Mouse (Mus musculus) cerebellum, postnatal 36 days (tissue): Measurements from ENCODE around the gene Rai1.

Experiments
- DNase-seq, 2 experiments: peaks; one replicate each; pipeline ENCODE4 v3.0.0; 2021 to 2022; ENCODE audit warnings: mixed read lengths in 2 of 2

Rai1 gene

DNA sequence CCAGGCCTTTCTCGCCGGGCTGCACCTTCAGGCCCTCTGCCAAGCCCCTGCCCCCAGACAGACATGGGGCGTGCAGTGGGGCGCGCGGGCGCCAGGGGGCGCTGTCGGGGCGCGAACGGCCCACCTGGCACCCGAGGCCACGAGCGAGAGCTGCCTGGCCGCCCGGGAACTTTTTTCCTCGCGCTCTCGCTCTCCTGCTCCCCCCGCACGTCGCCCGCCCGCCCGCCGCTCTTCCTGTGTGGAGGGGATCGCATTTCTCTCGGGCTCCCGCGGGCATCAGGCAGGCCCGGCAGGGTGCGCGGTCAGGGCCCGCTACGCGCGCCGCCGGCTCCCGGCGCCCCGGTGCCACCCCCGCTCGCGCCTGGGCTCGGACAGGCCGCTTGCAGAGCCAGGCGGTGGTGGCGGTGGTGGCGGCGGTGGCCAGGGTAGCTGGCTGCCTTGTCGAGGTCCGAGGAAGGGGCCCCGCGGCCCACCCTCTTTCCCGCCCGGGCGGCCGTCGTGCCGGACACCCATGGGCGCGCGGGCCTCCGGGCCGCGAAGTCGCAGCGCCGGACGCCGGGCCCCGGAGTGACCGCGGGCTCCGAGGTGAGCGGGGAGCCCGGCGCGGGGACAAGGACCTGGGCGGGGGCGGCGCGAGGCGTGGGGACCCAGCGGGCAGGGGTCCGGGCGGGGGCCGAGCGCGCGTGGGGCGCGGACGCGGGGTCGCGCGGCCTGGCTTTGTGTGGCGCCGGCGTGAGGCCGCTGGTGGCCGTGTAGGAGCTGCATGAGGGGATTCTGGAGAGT lies at the start of gene Rai1:
Gene Rai1 (plus strand): TSS at position 204 of the 783 bp plus-strand sequence.
- peak; percentile 97 for DNase-seq

DNA sequence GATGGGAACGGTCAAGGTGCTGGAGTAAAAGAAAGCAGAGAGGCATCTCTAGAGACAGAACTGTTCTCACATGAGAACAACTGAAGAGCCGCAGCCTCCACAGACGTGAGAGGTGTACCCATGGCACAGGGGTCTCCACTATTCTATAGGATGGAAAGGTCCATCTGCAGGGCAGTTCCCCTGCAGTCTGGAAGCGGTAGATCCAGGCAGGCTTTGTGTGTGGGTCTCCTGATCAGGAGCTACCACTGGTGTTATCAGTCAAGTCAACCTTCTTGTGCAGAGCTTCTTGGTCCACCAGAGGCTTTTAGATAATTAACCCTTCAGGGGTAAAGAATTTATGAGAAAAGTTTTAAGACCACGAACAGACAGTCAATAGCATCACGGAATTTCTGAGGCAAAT lies 48.3 kb upstream of the Rai1 start:
- DNase-seq = no peak

DNA sequence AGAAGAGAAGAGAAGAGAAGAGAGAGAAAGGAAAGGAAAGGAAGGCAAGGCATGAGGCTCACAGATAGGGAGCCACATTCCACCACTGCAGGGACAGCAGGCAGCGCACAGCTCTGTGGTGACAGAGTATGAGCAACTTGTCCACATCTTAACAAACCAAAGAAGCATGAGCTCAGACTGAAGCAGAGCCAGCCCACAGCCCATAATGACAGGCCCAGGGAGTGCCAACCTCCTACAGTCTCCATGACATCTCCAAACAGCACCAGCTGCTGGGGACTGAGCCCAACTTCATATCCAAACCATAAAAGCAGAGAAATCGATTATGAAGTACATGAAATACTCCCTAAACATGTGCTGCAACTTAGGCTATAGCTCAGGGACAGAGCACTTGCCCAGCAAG lies 46.8 kb upstream of the Rai1 start:
- no peak for DNase-seq

DNA sequence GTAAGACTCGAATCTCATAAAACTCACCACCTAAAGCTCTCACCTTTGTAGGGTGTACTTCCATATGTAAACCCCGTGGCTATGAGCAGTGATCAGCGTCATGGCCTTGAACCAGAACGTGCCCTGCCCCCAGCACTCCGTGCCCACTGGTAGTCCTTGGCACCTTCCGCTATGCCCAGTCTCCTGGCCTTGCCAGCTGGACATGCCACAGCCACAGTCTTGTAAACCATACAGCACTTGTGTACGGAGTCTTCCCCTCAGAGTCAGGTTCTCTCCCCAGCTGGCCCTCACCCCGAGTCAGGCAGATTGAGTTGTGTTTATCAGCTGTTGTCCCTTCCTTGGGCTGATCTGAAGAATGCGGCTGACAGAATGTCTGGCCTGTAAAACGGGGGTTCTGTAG lies 46.4 kb upstream of the Rai1 start:
- no peak for DNase-seq

DNA sequence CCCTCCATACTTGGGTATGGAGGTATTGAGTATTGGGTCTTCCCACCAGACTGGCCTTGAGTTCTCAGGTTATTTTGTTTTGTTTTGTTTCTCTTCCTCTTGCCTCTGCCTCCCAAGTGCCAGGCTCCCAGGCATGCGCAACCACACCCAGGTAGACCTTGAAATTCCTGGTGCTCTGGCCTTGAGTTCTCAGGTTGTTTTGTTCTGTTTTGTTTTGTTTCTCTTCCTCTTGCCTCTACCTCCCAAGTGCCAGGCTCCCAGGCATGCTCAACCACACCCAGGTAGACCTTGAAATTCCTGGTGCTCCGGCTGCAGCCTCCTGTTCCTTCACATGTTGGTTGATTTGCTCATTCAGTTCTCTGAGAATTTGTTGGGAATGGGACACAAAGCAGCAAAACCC lies 44.8 kb upstream of the Rai1 start:
- no peak for DNase-seq

DNA sequence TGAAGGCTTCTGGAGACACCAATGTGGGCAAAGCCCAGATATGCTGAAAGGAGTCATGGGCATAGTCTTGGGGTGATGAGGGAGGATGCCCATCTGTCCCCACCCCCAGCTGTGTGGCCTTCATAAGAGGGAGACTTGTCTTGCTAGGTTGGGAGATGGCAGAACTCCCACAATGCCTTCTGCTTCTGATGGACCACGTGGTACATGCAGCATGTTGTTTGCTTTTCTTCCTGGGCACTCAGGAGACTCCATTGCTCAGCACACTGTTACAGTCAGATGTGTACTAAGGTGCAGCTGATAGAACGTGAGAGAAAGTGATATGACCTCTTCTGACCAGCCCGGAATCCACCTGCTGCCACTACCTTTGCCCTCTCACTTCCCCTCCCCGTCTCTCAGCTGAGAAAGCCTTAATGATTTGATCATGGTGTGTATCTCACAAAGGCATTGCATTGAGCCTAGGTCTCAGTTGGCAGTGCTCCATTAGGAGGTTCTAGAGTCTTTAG lies 43.3 kb upstream of the Rai1 start:
- DNase-seq = no peak

DNA sequence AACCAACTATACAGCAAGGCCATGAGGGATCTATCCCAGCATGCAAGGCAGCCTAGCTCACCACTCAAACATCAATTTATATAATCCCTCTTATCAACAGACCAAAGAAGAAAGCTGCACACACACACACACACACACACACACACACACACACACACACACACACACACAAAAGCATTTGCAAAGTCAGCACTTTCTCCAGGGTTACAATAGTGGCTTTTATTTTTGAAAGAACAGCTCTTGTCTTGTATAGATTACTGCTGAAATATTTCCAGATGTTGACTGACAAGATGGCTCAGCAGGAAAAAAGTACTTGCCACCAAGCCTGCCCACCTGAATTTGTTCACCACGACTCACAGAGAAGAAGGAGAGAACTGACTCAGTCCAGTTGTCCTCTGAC lies 39.5 kb upstream of the Rai1 start:
- DNase-seq = no peak

DNA sequence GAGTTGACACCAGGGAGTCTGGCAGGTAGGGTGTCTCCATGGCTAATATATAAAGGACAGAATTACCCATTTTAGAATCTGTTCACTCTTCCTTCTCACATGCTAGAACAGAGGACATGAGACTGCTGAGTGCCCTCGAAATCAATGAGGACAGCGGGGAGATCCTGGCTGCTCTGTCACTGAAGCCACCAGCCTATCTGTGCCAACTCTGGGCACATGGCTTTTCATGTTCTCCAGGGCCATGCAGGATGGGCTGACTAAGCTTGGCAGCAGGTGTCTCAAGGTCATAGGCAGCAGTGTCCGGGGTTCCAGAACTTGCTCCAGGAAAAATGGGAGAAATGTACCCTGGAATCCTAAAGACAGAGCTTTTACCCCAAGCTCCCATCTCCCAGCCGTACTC lies 37.2 kb upstream of the Rai1 start:
- no peak for DNase-seq

DNA sequence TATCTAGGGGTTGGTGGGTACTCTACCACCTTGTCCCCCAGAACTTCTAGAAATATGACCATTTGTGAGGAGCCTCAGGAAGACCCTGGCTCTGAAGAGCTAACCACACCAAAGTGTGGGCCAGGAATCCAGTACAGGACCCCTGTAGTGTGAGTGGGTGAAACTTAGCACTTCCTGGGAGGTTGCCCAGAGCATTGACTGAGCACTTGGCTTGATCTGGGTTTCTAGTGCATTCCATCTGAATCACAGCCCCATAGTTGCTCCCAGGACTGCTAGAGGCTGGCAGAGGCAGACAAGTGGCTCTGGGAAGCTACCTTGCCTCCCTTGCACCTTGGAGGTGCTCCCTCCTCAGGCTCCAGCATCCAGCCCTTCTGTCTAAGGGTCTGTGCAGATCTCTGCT lies 36.2 kb upstream of the Rai1 start:
- DNase-seq = no peak

DNA sequence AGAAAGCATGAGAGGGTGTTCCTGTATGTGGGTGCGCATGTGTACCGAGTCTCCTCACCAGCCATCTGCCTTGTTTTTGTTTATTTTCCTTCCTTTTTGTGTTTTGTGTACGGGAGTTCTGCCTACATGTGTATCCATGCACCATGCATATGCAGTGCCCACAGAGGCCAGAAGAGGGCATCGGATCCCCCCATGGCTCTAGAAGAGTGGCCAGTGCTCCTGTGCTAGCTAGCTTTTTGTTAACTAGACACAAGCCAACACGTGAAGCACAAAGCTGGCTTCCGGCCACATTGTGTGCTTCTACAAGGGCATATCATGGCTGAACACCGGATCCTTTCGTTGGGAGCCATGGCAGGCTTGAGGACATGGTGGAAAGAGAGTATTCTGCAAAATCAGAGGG lies 34.2 kb upstream of the Rai1 start:
- DNase-seq = peak; percentile 51 to 56

DNA sequence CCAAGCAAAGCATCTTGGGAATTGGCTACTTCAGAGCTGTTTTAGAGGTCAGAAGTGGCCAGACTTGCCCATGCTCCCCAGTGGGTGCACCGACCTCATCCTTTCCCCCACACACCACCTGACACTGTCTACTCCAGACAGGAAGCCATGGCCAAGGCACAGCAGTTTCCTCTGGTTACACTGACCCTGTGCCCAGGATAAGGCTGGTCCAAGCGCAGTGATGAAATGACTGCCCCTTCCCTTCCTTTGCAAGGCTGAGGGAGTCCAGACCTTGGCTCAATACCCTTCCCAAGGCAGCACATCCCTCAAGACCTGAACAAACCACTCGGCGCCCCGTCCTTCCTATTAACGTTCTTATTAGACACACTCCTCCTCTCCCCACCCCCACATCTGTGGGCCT lies 33.6 kb upstream of the Rai1 start:
- DNase-seq = no peak

DNA sequence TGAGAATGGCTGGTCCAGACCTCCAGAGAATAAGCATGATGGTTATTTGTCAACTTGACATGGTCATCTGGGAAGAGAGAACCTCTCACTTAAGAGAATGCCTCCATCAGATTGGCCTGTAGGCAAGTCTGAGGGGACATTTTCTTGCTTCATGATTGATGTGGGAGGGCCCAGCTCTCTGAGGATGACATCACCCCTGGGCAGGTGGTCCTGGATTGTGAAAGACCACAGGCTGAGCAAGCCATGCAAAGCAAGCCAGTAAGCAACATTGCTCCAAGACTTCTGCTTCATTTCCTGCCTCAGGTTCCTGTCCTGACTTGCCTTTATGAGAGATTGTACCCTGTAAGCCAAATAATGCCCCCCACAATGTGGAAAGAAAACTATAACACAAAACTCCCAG lies 31.7 kb upstream of the Rai1 start:
- no peak for DNase-seq

DNA sequence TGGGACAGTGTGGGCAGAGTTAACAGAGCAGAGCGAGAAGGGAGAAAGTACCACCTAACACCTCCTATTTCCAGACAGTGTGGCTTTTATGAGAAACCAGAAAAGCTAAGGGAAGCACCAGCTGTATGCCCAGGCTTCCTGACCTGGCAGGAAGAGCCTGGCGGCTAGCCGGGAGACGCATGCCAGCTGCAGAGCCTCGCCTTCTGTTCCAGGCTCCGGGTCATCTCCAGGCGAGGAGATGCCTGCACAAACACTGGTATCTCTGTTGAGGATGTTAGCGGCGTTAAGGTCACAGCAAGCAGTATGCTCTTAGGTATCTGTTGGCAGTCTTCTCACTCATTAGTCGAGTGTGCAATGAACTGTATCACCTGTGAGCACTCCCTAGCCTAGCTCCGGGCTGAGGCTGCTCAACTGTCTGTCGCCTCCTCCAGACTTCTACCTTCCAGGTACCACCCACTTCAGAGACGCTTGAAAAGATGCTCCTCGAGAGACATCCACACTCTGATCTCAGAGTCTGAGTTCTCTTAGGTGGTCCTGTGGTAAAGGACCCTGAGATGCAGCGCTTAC lies 30.8 kb upstream of the Rai1 start:
- DNase-seq = peak; percentile 62 to 79

DNA sequence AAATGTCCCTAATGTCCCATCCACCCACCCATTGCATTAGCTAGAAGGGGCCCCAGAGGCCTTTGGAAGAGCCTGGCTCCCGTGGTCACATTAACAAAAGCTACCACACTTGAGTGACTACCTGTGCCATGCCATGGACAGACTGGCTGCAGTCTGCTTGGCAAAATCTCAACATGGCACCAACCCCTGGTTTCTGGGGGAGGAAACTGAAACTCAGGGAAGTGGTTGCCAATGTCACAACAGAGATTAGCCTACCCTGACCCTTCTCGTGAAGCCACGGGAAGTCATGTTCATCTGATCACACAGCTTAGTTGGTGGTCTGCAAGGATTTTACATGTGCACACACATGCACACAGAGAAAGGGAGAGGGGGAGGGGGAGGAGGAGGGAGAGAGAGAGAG lies 28.6 kb upstream of the Rai1 start:
- no peak for DNase-seq

DNA sequence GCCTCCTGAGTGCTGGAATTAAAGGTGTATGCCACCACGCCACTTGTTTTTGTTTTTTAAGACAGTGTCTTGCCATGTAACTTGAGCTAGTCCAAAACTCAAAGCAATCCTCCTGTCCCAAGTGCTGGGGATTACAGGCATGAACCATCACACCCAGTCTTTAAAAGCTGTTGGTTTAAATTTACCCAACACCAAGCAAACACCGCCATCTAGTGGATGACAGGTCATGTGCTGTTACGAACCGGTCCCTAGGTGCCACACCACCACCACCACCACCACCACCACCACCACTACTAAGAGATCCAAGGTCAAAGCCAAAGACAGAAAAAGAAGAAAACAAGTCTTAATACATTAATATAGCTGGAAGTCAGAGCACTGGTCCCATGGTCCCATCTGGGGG lies 28.0 kb upstream of the Rai1 start:
- peak; percentile 74 to 87 for DNase-seq

DNA sequence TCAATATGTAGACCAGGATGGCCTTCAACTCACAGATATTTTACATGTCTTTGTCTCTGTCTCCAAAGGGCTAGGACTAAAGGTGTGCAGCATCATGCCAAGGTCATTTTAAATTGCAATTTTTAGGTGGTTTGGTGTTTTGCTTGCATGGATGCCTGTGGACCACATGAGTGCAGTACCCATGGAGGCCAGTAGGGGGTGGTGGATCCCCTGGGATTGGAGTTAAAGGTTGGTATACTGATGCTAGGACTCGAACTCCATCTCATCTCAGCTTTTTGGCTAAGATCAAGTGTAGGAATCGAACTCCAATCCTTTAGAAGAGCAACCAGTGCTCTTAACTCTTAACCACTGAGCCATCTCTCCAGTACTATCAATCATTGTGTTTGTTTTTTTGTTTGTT lies 20.2 kb upstream of the Rai1 start:
- DNase-seq = peak; percentile 44 to 47

DNA sequence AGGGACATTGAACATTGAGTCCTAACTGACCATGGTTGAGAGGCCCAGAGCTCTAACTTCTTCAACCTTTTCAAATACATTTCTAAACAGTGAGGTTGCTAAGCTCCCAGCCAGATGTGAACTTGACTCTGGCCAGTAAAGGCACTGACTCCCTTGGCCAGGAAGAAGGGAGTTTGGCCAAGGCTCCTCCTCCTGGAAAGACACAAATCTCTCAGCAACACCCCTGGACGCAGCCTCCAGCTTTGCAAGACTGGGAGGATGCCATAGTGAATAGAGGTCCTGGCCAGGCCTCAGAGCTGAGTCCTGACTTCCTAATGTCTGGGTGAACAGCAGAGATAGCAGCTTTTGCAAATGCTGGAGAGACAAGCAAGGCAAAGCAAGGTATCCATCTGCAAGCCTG lies 18.1 kb upstream of the Rai1 start:
- DNase-seq = no peak

DNA sequence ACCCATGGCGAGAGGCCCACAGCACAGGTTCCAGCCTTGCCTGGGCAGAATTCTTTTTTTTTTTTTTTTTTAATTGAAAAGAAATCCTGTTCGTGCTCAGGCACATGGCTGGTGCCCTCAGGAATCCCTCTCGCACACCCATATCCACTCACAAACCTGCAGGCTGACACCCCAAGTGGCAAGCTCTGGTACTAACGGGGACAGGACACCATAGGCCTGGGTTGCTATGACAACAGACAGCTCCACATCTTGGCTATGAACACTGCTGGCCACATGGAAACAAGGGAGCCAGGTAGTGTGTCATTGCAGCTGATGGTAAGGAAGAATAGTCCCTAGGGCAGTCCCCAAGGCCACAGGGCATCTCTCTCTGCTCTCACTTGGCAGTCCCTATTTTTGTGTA lies 15.9 kb upstream of the Rai1 start:
- peak in 1 of 2 experiments; percentile 55 for DNase-seq

DNA sequence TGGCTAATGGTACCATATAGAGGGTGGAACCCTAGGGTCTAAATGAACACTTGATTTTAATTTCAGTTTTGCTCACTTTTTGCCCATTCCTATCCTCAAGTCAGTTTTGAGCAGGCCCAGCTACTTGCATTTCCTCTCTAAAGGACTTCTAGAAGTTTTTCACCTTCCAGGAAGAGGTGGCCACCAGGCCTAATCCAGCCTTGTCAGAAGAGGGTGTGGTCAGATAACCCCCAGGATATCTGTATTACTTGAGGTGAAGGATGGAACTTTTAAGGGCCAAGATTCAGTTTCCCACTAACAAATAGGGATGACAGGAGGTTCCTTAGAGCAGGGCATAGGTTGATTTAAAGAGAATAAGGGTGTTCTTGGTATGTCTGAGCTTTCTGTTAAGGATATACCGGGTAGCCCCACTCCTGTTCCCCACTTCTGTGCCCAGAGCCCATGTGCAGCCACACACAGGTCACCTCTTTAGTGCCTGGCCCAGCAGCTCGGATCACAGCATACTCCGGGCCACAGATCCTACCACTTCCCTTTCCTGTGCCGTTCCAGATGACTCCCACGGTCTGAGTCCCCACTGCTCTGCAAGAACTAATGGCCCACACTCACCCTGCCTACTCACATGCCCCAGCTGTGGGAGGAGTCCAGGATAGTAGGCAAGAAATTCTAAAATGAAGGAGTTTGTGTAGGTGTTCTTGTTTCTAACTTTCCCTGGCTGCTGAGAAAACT lies 14.0 kb upstream of the Rai1 start:
- no peak for DNase-seq

DNA sequence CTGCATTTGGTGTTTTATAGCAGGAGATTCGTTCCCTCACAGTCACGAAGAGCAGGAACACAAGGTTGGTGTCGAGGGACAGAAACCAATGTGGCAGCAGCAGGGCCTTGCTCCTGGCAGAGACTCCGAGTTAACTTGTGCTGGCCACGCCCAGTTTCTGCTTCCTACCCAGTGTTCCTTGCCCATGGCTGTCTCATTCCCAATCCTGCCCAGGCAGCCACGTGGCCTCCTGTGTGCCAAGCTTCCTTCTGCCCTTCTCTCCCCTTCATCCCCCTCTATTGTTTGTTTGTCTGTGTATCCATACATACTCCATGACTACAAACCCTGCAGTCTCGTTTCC lies 13.4 kb upstream of the Rai1 start:
- DNase-seq = no peak

DNA sequence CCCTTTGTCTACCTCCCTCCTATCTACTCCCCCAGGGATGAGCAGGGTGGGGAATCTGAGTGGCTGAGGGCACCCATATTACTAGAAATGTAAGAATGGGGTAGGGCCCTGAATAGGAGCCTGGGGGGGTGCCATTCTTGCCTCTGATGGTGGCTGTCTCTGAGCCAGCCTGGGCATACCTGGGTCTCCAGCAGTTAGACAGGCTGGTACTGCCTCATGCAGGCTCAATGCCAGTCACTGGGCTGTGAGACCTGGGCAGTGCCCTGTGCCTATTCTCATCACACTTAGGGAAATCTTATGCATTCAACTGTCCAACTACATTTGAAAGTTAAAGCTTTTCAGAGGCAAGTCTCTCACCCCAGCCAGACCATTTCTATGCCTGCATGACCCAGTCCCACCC lies 11.6 kb upstream of the Rai1 start:
- no peak for DNase-seq

DNA sequence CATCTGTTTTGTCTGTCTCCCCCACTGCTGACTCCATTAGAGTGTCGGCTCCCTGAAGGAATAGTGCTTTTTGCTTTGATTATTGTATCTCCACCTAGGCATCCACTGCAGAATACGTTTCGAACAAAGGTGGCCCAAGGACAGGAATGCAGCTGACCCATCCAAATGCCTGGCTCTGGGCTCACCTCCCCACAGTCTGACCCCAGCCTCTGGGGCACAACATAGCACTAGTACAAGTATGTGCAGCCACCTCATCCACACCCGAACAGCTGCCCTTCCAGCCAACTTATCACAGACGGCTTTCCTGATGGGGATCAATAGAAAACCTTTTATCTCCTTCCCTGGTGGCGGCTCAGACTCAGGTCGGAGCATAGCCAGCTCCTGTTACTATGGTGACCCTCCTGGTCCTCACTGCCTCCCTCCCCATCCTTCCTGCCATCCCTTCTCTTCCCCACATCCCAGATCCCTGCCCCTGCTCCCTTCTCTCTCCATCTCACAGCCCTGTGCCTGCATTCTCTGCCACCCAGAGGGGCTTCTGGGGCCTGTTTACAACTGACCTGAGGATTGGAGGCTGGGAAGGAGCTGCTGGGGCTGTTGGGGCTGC lies 10.7 kb upstream of the Rai1 start:
- DNase-seq = no peak

DNA sequence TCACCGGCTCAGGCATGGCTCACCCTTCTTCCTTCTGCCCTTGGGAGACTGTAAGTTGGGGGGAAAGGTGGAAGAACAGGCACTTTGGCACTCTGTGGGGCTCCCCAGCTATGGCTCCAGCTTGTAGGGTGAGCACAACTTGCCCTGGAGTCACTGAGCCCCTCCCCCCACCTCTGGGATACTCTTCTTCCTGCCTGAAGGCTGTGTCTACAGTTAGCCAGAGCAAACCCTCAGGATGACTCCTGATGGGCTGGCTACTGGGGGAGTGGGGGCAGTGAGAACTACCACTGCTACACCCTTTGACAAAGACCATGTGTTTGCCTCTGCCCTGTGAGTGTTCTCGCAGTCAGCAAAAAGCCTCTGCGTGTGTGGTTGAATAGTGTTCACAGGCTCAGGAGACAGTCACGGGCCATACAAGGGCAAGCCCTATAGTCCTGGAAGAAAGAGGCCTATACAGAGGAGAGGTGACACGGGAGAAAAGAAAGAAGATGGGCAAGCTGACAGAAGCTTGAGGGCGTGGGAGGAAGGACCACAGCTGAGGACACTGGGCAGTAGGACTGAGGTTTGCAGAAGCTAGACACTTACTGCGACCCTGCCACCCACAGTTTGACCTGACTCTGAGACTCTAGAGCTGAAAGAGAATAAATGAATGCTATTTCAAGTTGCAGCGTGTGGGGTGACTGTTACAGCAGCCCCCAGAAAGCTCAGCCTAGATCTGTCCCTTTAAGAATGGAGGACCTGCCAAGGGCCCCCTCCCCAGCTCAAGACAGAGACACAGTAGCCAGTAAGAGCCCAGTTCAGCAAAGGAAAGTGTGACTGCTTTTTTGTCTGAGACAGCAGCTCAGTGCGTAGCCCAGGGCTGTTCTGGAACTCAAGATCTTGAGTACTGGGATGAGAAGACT lies 9.7 kb upstream of the Rai1 start:
- DNase-seq = no peak
